Mouse (Mus musculus) cerebellum, postnatal 4 days (tissue): ENCODE data around the gene Kif26b.

ENCODE experiments used
- DNase-seq, 2 experiments: peaks; one replicate each; pipeline ENCODE4 v3.0.0; 2022; ENCODE audit warnings: low spot score in 2 of 2, mixed read lengths in 1 of 2

Kif26b gene

GRCm38 (mm10) chr1:178661556-178661955 lies 132.6 kb downstream of the Kif26b start:
- DNase-seq = no peak

GRCm38 (mm10) chr1:178663539-178663938 lies 134.6 kb downstream of the Kif26b start:
- DNase-seq = no peak

GRCm38 (mm10) chr1:178664271-178664969 lies 135.5 kb downstream of the Kif26b start:
- no peak for DNase-seq

- DNase-seq = no peak
Measured at GRCm38 (mm10) chr1:178666524-178666923, 137.6 kb downstream of the Kif26b start.

- DNase-seq = no peak
Measured at GRCm38 (mm10) chr1:178667808-178668207, 138.9 kb downstream of the Kif26b start.

- no peak for DNase-seq
Measured at GRCm38 (mm10) chr1:178668907-178669306, 140.0 kb downstream of the Kif26b start.

- no peak for DNase-seq
Measured at GRCm38 (mm10) chr1:178673051-178673450, 144.1 kb downstream of the Kif26b start.

- no peak for DNase-seq
Measured at GRCm38 (mm10) chr1:178673506-178673905, 144.6 kb downstream of the Kif26b start.

GRCm38 (mm10) chr1:178675542-178676252 lies 146.8 kb downstream of the Kif26b start:
- DNase-seq = no peak

- DNase-seq = no peak
Measured at GRCm38 (mm10) chr1:178677160-178677559, 148.2 kb downstream of the Kif26b start.

- no peak for DNase-seq
Measured at GRCm38 (mm10) chr1:178677630-178678221, 148.8 kb downstream of the Kif26b start.

- DNase-seq = peak in 1 of 2 experiments; percentile 25
Measured at GRCm38 (mm10) chr1:178683631-178684030, 154.7 kb downstream of the Kif26b start.

GRCm38 (mm10) chr1:178684991-178685680 lies 156.2 kb downstream of the Kif26b start:
- DNase-seq = no peak

GRCm38 (mm10) chr1:178686881-178687280 lies 158.0 kb downstream of the Kif26b start:
- no peak for DNase-seq

- no peak for DNase-seq
Measured at GRCm38 (mm10) chr1:178689512-178689911, 160.6 kb downstream of the Kif26b start.

GRCm38 (mm10) chr1:178691679-178692078 lies 162.8 kb downstream of the Kif26b start:
- no peak for DNase-seq

- DNase-seq = no peak
Measured at GRCm38 (mm10) chr1:178700102-178700501, 171.2 kb downstream of the Kif26b start.

- DNase-seq = no peak
Measured at GRCm38 (mm10) chr1:178703496-178703895, 174.6 kb downstream of the Kif26b start.

GRCm38 (mm10) chr1:178707925-178708351 lies 179.0 kb downstream of the Kif26b start:
- no peak for DNase-seq

- DNase-seq = no peak
Measured at GRCm38 (mm10) chr1:178708356-178708755, 179.4 kb downstream of the Kif26b start.

- no peak for DNase-seq
Measured at GRCm38 (mm10) chr1:178712189-178712873, 183.4 kb downstream of the Kif26b start.

GRCm38 (mm10) chr1:178714209-178714608 lies 185.3 kb downstream of the Kif26b start:
- no peak for DNase-seq
